ENCODE assay signal across 11 mouse cellular contexts in genomic region chr3:55096655-55097005, GRCm38 (mm10). TPM values are rescaled to one million over a fixed set of nuclear protein-coding genes. Genes with fewer than 3 reads are reported as not detected.
DNase-seq lines count a peak whose midpoint lies in the region; ATAC-seq and TF ChIP-seq lines count a peak whose summit lies in the region.
"Had no signal": no experiment of that assay in that cellular context is flagged by ENCODE, and none has a peak within 500 bp of the region (broad histone marks: within the 10 kb centered on the region; RNA-seq: fewer than 3 reads in every experiment).

No protein-coding gene starts in this region.

- POLR2A ChIA-PET in Patski (lab: Charles Lee): interaction anchor here (1.4 to 2.6 kb wide), 2 partner anchors 11 to 15 kb away, joined by 3 to 10 read pairs; partner anchors contain the start of gene Spg20

- H3K4me1 ChIP-seq in heart, embryonic 15.5 days (replicated peaks): peaks cover 14% of the 10 kb centered on the region
- peaks cover 32% of the 10 kb centered on the region for H3K4me1 ChIP-seq in hindbrain, embryonic 10.5 days (replicated peaks)
- H3K4me1 ChIP-seq in midbrain, embryonic 13.5 days (replicated peaks): peaks cover 18% of the 10 kb centered on the region

- WGBS in heart, embryonic 15.5 days: 52% methylated on average over 2 of the region's 2 CpGs
- WGBS in hindbrain, embryonic 10.5 days: 75% methylated on average over 2 of the region's 2 CpGs
- 78% methylated on average over 2 of the region's 2 CpGs for WGBS in midbrain, embryonic 13.5 days

- in situ Hi-C loops in Patski (cut with MboI; ENCODE audit: low pct_unique_long_range_greater_than_20kb): no loop called here

- no peak for ATAC-seq in heart, embryonic 15.5 days (replicated peaks; ENCODE audit: insufficient number of reproducible peaks, insufficient read depth, low FRiP score, low read depth)
- peak; percentile 14 for ATAC-seq in Patski
- no peak; the same call in 1 of the 2 replicates for ATAC-seq in midbrain, embryonic 13.5 days

- H3K4me2 ChIP-seq in heart, embryonic 15.5 days: no peak overlapping the region
- no peak overlapping the region for H3K4me2 ChIP-seq in midbrain, embryonic 13.5 days (replicated peaks)

- no peak overlapping the region for H3K4me3 ChIP-seq in heart, embryonic 15.5 days
- no peak overlapping the region for H3K4me3 ChIP-seq in hindbrain, embryonic 10.5 days
- H3K4me3 ChIP-seq in midbrain, embryonic 13.5 days (replicated peaks): no peak overlapping the region

- CTCF ChIA-PET in Patski (lab: Charles Lee): interaction anchor here (0.7 to 3.4 kb wide), 10 partner anchors 9 to 257 kb away, joined by 3 to 28 read pairs (median 7); partner anchors contain the start of gene Spg20

- H3K27me3 ChIP-seq in heart, embryonic 15.5 days: no peaks in the 10 kb centered on the region
- H3K27me3 ChIP-seq in Patski: no peaks in the 10 kb centered on the region
- H3K27me3 ChIP-seq in hindbrain, embryonic 10.5 days (ENCODE audit: insufficient read depth, poor library complexity, severe bottlenecking): no peaks in the 10 kb centered on the region
- no peaks in the 10 kb centered on the region for H3K27me3 ChIP-seq in midbrain, embryonic 13.5 days

- no peaks in the 10 kb centered on the region for H3K9me3 ChIP-seq in heart, embryonic 15.5 days (replicated peaks)
- no peaks in the 10 kb centered on the region for H3K9me3 ChIP-seq in hindbrain, embryonic 10.5 days
- H3K9me3 ChIP-seq in midbrain, embryonic 13.5 days: no peaks in the 10 kb centered on the region

- H3K27ac ChIP-seq in heart, embryonic 15.5 days: peak overlapping the region; percentile 61
- H3K27ac ChIP-seq in hindbrain, embryonic 10.5 days: peak overlapping the region; percentile 83
- peak overlapping the region; percentile 49 for H3K27ac ChIP-seq in midbrain, embryonic 13.5 days

- H3K9ac ChIP-seq in heart, embryonic 15.5 days: no peak overlapping the region
- H3K9ac ChIP-seq in midbrain, embryonic 13.5 days (replicated peaks): no peak overlapping the region

- DNase-seq in heart, postnatal 10 days: no peak
- DNase-seq in Patski (ENCODE audit: low read depth, low spot score): no peak
- no peak for DNase-seq in hindbrain, embryonic 10.5 days (ENCODE audit: low spot score)
- no peak for DNase-seq in B cell, adult 2 months
- DNase-seq in ovary, adult 18-20 months (ENCODE audit: low spot score): no peak
- no peak for DNase-seq in adrenal gland, adult 8-10 months
- DNase-seq: gastrocnemius, postnatal 36 days; lung, adult 2 months had no signal

- no peaks in the 10 kb centered on the region for H3K36me3 ChIP-seq in heart, embryonic 15.5 days
- no peaks in the 10 kb centered on the region for H3K36me3 ChIP-seq in hindbrain, embryonic 10.5 days
- no peaks in the 10 kb centered on the region for H3K36me3 ChIP-seq in midbrain, embryonic 13.5 days

- no peak for TF ChIP-seq CTCF in Patski (IDR thresholded peaks at IDR 0.05)

- intact Hi-C loops in heart, postnatal 10 days (cut with DNase I): no loop called here

RNA-seq across cellular contexts. Expression of gene Spg20, which starts 15.3 kb away (rescaled TPM):
- polyA plus RNA-seq in heart, embryonic 15.5 days (2015; fragmentation: Nextera tagmentation; extraction: Ambion mirVana): 29.3 and 32.7 TPM in 2 replicates
- total RNA-seq in heart, postnatal 10 days (2021): 10 to 100 TPM; 38.7 to 45.3 TPM
- 69.2 TPM for polyA plus RNA-seq in Patski (2021)
- polyA plus RNA-seq in hindbrain, embryonic 10.5 days (2016; fragmentation: Nextera tagmentation; extraction: Ambion mirVana): 41.5 and 55.9 TPM in 2 replicates
- 19.2 and 20.6 TPM in 2 replicates for polyA plus RNA-seq in midbrain, embryonic 13.5 days (2015; fragmentation: Nextera tagmentation; extraction: Ambion mirVana)
- total RNA-seq in adrenal gland, adult 8-10 months (2022): 10 to 100 TPM; 52.4 to 63.4 (median 57.1) TPM

RNA-seq across cellular contexts. Expression of gene Ccdc169, which starts 40.5 kb away (rescaled TPM):
- polyA plus RNA-seq in heart, embryonic 15.5 days (2015; fragmentation: Nextera tagmentation; extraction: Ambion mirVana): 0.10 TPM in 1 of 2 replicates, not detected in the other
- under 1 TPM; 0.10 to 0.15 TPM for total RNA-seq in heart, postnatal 10 days (2021)
- polyA plus RNA-seq in Patski (2021): 0.10 TPM
- 0.06 and 0.10 TPM in 2 replicates for polyA plus RNA-seq in hindbrain, embryonic 10.5 days (2016; fragmentation: Nextera tagmentation; extraction: Ambion mirVana)
- 0.05 TPM in 1 of 2 replicates, not detected in the other for polyA plus RNA-seq in midbrain, embryonic 13.5 days (2015; fragmentation: Nextera tagmentation; extraction: Ambion mirVana)
- not detected for total RNA-seq in adrenal gland, adult 8-10 months (2022)
- total RNA-seq: adrenal gland, postnatal 25 days had no signal
- polyA plus RNA-seq: lung, adult 2 months had no signal

RNA-seq across cellular contexts. Expression of gene Ccna1, which starts 41.3 kb away (rescaled TPM):
- 1.2 and 1.4 TPM in 2 replicates for polyA plus RNA-seq in heart, embryonic 15.5 days (2015; fragmentation: Nextera tagmentation; extraction: Ambion mirVana)
- under 1 TPM; 0.31 to 0.60 TPM for total RNA-seq in heart, postnatal 10 days (2021)
- 0.31 TPM for polyA plus RNA-seq in Patski (2021)
- 2.1 and 2.9 TPM in 2 replicates for polyA plus RNA-seq in hindbrain, embryonic 10.5 days (2016; fragmentation: Nextera tagmentation; extraction: Ambion mirVana)
- 1.4 and 2.0 TPM in 2 replicates for polyA plus RNA-seq in midbrain, embryonic 13.5 days (2015; fragmentation: Nextera tagmentation; extraction: Ambion mirVana)
- total RNA-seq in adrenal gland, adult 8-10 months (2022): not detected
- total RNA-seq: adrenal gland, postnatal 25 days; gastrocnemius, postnatal 36 days had no signal
